Mouse (Mus musculus) bone marrow, adult 2 months (tissue): ENCODE data around the gene Ncapg2.

Source experiments
- CTCF ChIP-seq: fragments of 200-500 bp; IDR thresholded peaks from 2 replicates; pipeline ENCODE4 v1.5.1; 2011; ENCODE audit warnings: low read length, control low read depth; ENCODE audit not compliant: control insufficient read depth, insufficient read depth
- POLR2A ChIP-seq: fragments of 200-500 bp; IDR thresholded peaks from 2 replicates; pipeline ENCODE4 v1.6.1; 2011; ENCODE audit warnings: low read depth, mild to moderate bottlenecking, control low read depth, low read length, borderline replicate concordance; ENCODE audit not compliant: control insufficient read depth

GRCm38 (mm10) chr12:116484991-116485390, 79.8 kb downstream of the Ncapg2 start:
- TF ChIP-seq CTCF (no peak), POLR2A (no peak)
